Mouse (Mus musculus) midbrain, embryonic 14.5 days (tissue): ENCODE results near the gene Dpysl4. TPM values are rescaled to one million over a fixed set of nuclear protein-coding genes. Genes with fewer than 3 reads are reported as not detected.

Experiments used
- ATAC-seq: fragments of 200-750 bp; cut with Nextera tagmentation; 2 replicates; pipeline ENCODE4 v1.8.0; 2017; ENCODE audit warnings: moderate number of reproducible peaks, moderate library complexity; ENCODE audit not compliant: low FRiP score, low TSS enrichment
- DNase-seq: peaks from one replicate; pipeline ENCODE4 v3.0.0-alpha.2; 2015
- H3K27ac ChIP-seq: fragments of 300-500 bp; sonication (generic); replicated peaks from 2 replicates; pipeline ENCODE4 v1.5.1; 2014; ENCODE audit warnings: mild to moderate bottlenecking, low read depth, low read length, moderate library complexity
- H3K27me3 ChIP-seq: fragments of 300-500 bp; sonication (generic); 2 replicates; pipeline ENCODE4 v1.6.1; 2014; ENCODE audit warnings: low read length, control low read depth, mixed read lengths; ENCODE audit not compliant: control insufficient read depth, insufficient read depth
- H3K36me3 ChIP-seq: fragments of 300-500 bp; sonication (generic); 2 replicates; pipeline ENCODE4 v1.6.1; 2014; ENCODE audit warnings: low read length, control low read depth; ENCODE audit not compliant: control insufficient read depth, insufficient read depth
- H3K4me1 ChIP-seq: fragments of 300-500 bp; sonication (generic); 2 replicates; pipeline ENCODE4 v1.6.1; 2014; ENCODE audit warnings: mild to moderate bottlenecking, antibody characterized with exemption, low read length, control low read depth; ENCODE audit not compliant: control insufficient read depth, insufficient read depth
- H3K4me2 ChIP-seq: fragments of 300-500 bp; sonication (generic); 2 replicates; pipeline ENCODE4 v1.6.1; 2014; ENCODE audit warnings: mild to moderate bottlenecking, low read length, moderate library complexity
- H3K4me3 ChIP-seq: fragments of 300-500 bp; sonication (generic); replicated peaks from 2 replicates; pipeline ENCODE4 v1.5.1; 2014; ENCODE audit warnings: low read depth, low read length
- H3K9ac ChIP-seq: fragments of 300-500 bp; sonication (generic); replicated peaks from 2 replicates; pipeline ENCODE4 v1.6.1; 2014; ENCODE audit warnings: mild to moderate bottlenecking, low read length, moderate library complexity
- H3K9me3 ChIP-seq: fragments of 300-500 bp; sonication (generic); 2 replicates; pipeline ENCODE4 v1.6.1; 2016; ENCODE audit warnings: low read length, control low read depth, mixed read lengths; ENCODE audit not compliant: control insufficient read depth
- WGBS: fragments of 180-500 bp; shearing (Covaris S2); extraction: QIAGEN DNeasy Blood & Tissue Kit; methylation state at CpG from one replicate; pipeline ENCODE4 v1.1.7; 2014; 5-methylcytosine and 5-hydroxymethylcytosine counted together
- polyA plus RNA-seq: library from polyadenylated mRNA; unstranded; fragments of >200 nt; fragmentation: Nextera tagmentation; extraction: Ambion mirVana; gene quantifications from 2 replicates; pipeline ENCODE4 v1.2.1, GENCODE M21; 2014

The Dpysl4 gene
- polyA plus RNA-seq, 1 experiment from 2014 or later = 215 TPM

DNA sequence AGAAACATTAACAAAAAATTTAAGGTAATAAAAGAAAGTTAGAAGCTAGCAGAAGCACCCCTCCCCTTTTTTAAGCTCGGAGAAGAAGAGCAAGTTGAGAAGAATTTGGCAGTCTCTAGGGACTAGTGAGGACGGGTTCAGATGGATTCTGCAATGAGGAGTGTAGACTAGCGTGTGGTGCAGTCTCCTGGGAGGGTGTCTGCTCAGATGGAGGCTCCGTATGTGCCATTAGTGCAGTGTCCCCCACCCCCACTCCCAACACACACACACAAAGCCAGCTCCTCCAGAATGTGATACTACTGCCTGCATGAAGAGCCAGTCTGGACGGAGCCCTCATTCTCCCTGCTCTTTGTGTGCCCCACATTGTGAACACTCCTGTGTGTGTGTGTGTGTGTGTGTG lies 4.6 kb upstream of the Dpysl4 start:
- Histone ChIP-seq H3K9ac (no peak overlapping the region), H3K9me3 (no peaks in the 10 kb centered on the region), H3K27ac (no peak overlapping the region), H3K4me3 (no peak overlapping the region), H3K27me3 (no peaks in the 10 kb centered on the region), H3K4me2 (no peak overlapping the region), H3K4me1 (peaks cover 21% of the 10 kb centered on the region), H3K36me3 (no peaks in the 10 kb centered on the region)
- WGBS = 61% methylated on average over 5 of the region's 5 CpGs
- ATAC-seq (no peak), DNase-seq (no peak)

DNA sequence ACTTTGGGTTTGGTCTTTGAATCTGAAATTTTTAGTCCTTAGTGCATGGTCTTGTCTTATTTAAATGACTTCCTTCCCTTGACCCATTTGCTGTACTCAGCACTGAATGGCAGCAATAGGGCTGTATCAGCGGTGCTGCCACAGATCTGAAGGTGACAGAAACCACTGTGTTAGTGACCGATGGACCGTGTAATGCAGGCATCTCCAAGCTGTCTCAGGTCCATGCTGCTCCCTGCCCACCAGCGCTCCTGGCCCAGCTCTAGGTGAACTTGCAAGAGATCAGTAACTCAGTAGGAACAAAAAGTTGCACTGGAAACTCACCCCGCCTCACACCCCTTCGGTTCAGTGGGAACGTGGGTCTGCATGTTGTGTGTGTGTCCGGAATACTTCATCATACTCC lies 3.5 kb upstream of the Dpysl4 start:
- no peak for ATAC-seq
- H3K27me3 ChIP-seq = no peaks in the 10 kb centered on the region
- peaks cover 18% of the 10 kb centered on the region for H3K4me1 ChIP-seq
- no peak overlapping the region for H3K27ac ChIP-seq
- 59% methylated on average over 8 of the region's 8 CpGs for WGBS
- no peak for DNase-seq
- no peak overlapping the region for H3K4me3 ChIP-seq
- no peaks in the 10 kb centered on the region for H3K9me3 ChIP-seq
- no peak overlapping the region for H3K4me2 ChIP-seq
- H3K9ac ChIP-seq = no peak overlapping the region
- no peaks in the 10 kb centered on the region for H3K36me3 ChIP-seq

- WGBS = 62% methylated on average over 1 of the region's 1 CpGs
These were observed 1.5 kb upstream of the Dpysl4 start for GRCm38 (mm10) chr7:139084316-139084715.

GRCm38 (mm10) chr7:139086195-139087158 lies 676 bp downstream of the Dpysl4 start:
- DNase-seq = peak; percentile 79
- peaks cover 23% of the 10 kb centered on the region for H3K4me1 ChIP-seq
- peaks cover 24% of the 10 kb centered on the region for H3K36me3 ChIP-seq
- peak overlapping the region; percentile 85 for H3K4me2 ChIP-seq
- H3K9ac ChIP-seq = peak overlapping the region; percentile 98
- H3K9me3 ChIP-seq = no peaks in the 10 kb centered on the region
- ATAC-seq = peak; percentile 70
- H3K27ac ChIP-seq = peak overlapping the region; percentile 89
- WGBS = under 1% methylated on average over 61 of the region's 61 CpGs
- H3K4me3 ChIP-seq = peak overlapping the region; percentile 85
- H3K27me3 ChIP-seq = no peaks in the 10 kb centered on the region

More at GRCm38 (mm10) chr7:139084316-139084715, 1.5 kb upstream of the Dpysl4 start:
- Histone ChIP-seq H3K4me3 (no peak overlapping the region), H3K36me3 (0 out of 2 replicates have a peak, but pooled peaks cover 3% of the 10 kb centered on the region), H3K4me1 (peaks cover 23% of the 10 kb centered on the region), H3K9me3 (no peaks in the 10 kb centered on the region), H3K27ac (no peak overlapping the region), H3K9ac (no peak overlapping the region), H3K4me2 (no peak overlapping the region), H3K27me3 (no peaks in the 10 kb centered on the region)
- DNase-seq (no peak), ATAC-seq (no peak)

DNA sequence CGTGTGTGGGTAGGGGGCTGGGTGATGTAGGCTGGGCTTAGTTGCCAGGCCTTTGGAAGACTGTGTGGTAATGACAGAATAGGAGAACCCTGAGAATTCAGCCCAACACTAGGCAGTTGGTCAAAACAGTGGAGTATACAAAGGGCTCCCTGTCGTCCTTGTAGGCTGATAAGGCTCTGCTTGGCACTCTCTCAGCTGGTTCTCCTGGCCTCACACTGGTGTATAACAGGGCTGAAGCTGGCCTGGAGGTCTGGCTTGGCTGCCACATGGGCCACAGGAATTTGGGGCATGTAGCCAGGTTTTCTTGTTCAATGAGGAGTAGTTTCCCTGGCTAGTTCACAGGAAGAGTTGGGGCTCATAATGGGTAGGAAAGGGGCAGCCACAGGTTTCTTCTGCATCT lies 2.0 kb downstream of the Dpysl4 start:
- Histone ChIP-seq H3K4me3 (peak overlapping the region; percentile 85), H3K9me3 (no peaks in the 10 kb centered on the region), H3K27me3 (no peaks in the 10 kb centered on the region), H3K4me2 (peak overlapping the region; percentile 85), H3K27ac (no peak overlapping the region), H3K4me1 (peaks cover 23% of the 10 kb centered on the region), H3K36me3 (peaks cover 37% of the 10 kb centered on the region), H3K9ac (peak overlapping the region; percentile 98; the same call in 1 of the 2 replicates)
- 69% methylated on average over 2 of the region's 2 CpGs for WGBS
- DNase-seq (no peak), ATAC-seq (no peak)

- H3K36me3 ChIP-seq = peaks cover 58% of the 10 kb centered on the region
- DNase-seq (no peak), ATAC-seq (no peak)
- no peak overlapping the region for H3K4me3 ChIP-seq
- no peak overlapping the region for H3K9ac ChIP-seq
- peaks cover 23% of the 10 kb centered on the region for H3K4me1 ChIP-seq
- no peak overlapping the region for H3K27ac ChIP-seq
- no peaks in the 10 kb centered on the region for H3K9me3 ChIP-seq
- no peaks in the 10 kb centered on the region for H3K27me3 ChIP-seq
- H3K4me2 ChIP-seq = no peak overlapping the region
- 84% methylated on average over 12 of the region's 12 CpGs for WGBS
These were observed 4.4 kb downstream of the Dpysl4 start for GRCm38 (mm10) chr7:139089892-139090874.

DNA sequence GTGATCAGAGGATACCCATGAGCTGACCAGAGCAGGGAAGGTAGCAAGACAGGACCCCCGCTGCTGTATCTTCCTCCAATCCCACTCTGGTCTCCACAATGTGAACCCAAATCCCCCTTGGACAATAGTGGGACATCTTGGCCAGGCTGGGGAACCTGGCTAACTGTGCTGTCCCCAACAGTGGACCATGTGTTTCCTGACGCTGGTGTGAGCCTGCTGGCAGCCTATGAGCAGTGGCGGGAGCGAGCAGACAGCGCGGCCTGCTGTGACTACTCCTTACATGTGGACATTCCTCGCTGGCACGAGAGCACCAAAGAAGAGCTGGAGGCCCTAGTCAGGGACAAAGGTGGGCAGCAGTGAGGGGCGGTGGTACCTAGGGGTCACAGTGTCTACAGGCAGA lies 5.9 kb downstream of the Dpysl4 start:
- Histone ChIP-seq H3K4me2 (no peak overlapping the region), H3K9me3 (no peaks in the 10 kb centered on the region), H3K4me1 (peaks cover 23% of the 10 kb centered on the region), H3K4me3 (no peak overlapping the region), H3K27ac (no peak overlapping the region), H3K36me3 (peaks cover 73% of the 10 kb centered on the region), H3K27me3 (no peaks in the 10 kb centered on the region), H3K9ac (no peak overlapping the region)
- ATAC-seq (no peak), DNase-seq (no peak)
- 90% methylated on average over 9 of the region's 9 CpGs for WGBS

GRCm38 (mm10) chr7:139092676-139093075 lies 6.9 kb downstream of the Dpysl4 start:
- WGBS = over 99% methylated on average over 5 of the region's 5 CpGs
- no peak overlapping the region for H3K4me3 ChIP-seq
- peaks cover 78% of the 10 kb centered on the region for H3K36me3 ChIP-seq
- no peak overlapping the region for H3K9ac ChIP-seq
- DNase-seq = no peak
- H3K27ac ChIP-seq = no peak overlapping the region
- no peak for ATAC-seq
- H3K9me3 ChIP-seq = no peaks in the 10 kb centered on the region
- no peaks in the 10 kb centered on the region for H3K27me3 ChIP-seq
- no peak overlapping the region for H3K4me2 ChIP-seq
- H3K4me1 ChIP-seq = peaks cover 15% of the 10 kb centered on the region
